Mouse (Mus musculus): ENCODE results near the gene Frem2.

The Frem2 gene

DNA sequence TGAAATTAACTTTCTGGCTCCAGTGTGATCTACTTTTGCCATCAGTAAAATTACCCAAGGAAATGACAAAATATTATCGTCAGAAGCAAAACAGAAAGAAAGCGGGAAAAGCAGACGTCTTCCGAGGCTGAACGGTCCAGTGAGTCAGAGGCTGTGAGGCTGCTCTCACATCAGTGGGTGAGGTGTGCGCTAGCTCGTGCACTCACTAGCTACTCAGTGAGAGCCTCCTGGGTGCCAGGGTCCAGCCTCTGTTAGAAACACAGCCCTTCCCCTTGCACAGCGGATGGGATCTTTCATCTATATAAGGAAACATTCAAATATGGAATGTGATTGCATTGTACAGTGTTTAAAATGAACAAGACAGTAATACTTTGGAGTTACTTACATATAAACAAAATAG, 36.8 kb downstream of the Frem2 start:
- no peak for DNase-seq (ENCODE audit: low spot score)

DNA sequence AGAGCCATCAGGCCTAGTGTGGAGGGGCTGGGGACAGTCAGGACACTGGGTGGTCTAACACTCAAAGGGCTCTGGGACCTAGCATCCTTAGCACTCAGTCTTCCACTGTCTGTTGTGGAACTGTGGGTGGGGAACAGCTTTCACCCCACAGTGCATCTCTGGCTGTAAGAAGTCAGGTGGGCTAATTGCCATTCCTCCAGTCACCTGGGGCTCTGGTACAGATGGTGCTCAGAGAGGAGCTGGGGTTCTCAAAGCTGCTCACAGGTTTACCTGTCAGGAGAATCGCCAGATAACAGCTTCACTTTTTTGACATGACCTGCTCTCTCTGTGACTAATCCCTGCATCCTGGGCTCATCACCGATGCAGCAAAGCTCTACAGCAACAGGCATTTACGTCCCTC, 46.0 kb downstream of the Frem2 start:
- no peak for DNase-seq (ENCODE audit: low spot score)

- DNase-seq (ENCODE audit: low spot score): no peak
Observed at GRCm38 (mm10) chr3:53609851-53610250, 47.3 kb downstream of the Frem2 start.

GRCm38 (mm10) chr3:53600140-53600539, 57.0 kb downstream of the Frem2 start:
- no peak for DNase-seq (ENCODE audit: low spot score)

GRCm38 (mm10) chr3:53599315-53599714, 57.8 kb downstream of the Frem2 start:
- DNase-seq (ENCODE audit: low spot score): no peak

GRCm38 (mm10) chr3:53598153-53598800, 58.9 kb downstream of the Frem2 start:
- no peak for DNase-seq (ENCODE audit: low spot score)

DNA sequence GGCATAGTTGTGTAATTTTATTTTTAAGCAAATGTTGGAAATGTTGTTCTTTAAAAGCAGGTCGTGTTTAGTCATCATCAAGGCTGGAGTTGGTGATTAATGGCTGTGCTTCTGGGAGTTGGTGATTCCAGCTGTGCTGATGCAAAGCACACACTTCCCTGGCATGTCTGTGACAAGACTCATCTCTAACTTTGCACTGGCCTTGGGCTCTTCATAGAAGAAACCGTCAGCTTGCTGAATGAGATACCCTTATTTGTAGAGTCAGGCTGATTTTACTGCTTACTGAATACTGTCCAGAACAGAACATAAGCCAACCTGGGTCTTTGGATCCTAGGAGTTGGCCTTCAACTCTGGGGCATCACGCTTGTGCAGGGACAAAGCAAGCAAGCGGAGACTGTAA, 62.7 kb downstream of the Frem2 start:
- DNase-seq (ENCODE audit: low spot score): no peak

GRCm38 (mm10) chr3:53593718-53594117, 63.4 kb downstream of the Frem2 start:
- DNase-seq (ENCODE audit: low spot score): no peak

GRCm38 (mm10) chr3:53592036-53592435, 65.1 kb downstream of the Frem2 start:
- no peak for DNase-seq (ENCODE audit: low spot score)

DNA sequence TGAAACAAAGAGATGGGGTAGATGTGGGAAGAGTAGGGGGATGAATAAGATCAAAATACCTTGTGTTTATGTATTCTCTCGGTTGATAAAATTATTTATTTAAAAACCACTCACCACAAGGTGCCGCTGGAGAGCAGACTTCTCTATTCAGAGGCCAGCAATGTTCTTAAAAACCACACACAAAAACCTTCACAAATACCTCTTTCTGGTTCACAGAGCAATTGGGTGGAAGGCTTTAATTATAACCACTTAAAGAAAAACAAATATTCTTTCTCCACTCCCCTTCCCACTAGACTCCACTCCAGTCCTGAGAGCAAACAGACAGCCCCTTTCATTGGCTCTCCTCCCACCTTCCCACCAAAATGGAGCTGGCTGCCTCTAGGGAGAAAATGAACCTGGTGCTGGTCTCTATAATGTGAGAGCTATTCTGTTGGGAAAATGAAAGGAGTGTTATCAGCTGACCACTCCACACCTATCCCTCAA, 67.0 kb downstream of the Frem2 start:
- peak; percentile 84 for DNase-seq (ENCODE audit: low spot score)

- DNase-seq (ENCODE audit: low spot score): no peak
Observed at GRCm38 (mm10) chr3:53583248-53583647, 73.9 kb downstream of the Frem2 start.

DNA sequence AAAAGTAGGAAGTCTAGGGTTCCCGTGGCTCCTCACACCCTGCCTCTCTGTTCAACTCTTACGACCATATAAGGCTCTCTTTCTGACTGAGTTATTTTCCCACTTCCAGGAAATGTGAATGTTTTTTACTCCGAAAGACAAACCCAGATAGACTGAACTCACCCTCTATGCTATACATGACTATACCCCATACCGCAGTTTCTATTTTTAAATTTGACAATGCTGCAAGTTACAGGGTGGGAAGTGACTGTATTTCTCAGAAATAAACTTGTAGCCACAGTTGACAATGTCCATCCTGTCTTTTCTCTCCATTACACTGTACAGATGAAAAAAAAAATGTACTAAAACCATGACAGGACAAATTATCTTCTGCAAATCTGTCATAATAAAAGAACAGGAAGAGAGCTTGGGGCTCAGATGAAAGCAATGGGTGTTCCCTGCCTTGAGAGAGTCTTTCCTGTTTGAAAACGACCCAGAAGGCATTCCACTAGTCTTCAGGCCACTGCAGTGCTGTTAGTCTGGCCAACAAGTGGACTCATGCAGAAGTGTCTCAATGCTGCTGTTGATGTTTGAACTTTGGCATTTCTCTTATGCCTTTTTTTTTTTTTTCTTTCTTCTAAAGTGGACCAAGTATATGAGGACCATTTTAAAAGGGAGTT, 76.4 kb downstream of the Frem2 start:
- no peak for DNase-seq (ENCODE audit: low spot score)

DNA sequence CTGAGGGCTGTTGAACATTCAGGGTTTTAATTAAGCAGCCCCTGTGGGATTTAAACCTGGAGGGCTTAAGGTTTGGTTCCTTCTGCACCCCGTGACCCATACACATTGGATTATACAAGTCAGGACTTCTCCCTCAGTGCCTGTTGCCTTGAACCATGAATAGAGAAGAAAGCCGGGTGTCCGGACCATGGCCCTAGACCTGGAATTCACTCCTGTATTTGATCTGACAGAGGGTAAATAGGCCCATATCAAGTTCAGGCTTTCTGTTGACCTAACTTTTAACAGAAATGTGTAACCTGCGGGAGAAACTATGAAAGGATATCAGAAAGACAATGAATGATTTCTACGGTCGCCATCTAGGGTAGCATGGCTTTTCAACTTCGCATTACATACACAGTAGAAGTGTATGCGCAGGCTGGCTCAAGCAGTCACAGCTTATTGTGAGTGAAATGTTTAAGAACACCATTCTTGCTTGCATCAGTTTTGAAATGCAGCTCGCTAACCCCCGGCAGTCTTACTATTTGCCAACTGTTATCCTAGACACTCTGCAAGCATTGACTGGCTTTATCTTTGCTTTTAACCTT, 77.9 kb downstream of the Frem2 start:
- DNase-seq (ENCODE audit: low spot score): no peak

DNA sequence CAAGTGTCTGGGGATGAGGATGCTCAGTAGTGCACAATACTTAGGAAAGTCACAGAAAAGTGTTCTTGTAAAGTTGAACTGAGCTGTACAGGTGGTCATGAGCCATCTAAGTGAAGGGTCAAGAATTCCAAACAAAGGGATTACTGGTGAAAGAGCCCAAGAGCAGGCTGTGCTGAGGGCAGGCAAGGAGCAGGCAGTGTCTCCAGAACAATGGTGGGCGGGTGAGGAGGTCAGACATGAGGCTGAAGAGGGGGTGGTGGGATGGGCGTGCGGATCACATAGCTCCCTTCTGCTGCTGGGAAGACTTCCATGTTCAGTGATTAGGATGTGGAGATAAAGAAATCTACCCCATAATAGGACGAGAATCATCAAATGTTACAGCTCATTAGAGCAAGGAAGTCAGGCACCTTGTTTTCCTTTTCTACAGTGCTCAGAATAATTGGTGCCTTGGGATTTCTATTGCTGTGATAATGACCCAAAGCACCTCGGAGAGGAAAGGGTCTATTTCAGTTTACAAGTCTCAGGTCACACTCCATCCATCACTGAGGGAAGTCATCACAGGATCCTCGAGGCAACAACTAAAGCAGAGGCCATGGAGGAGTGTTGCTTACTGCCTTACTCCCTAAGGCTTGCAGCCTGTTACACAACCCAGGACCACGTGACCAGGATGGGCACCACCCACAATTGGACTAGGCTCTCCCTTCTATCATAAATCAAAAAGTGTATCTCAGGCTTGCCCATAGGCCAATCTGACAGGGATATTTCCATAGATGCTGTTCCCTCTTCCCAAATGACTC, 80.6 kb downstream of the Frem2 start:
- no peak for DNase-seq (ENCODE audit: low spot score)

GRCm38 (mm10) chr3:53574123-53574522, 83.0 kb downstream of the Frem2 start:
- DNase-seq (ENCODE audit: low spot score): peak; percentile 31

DNA sequence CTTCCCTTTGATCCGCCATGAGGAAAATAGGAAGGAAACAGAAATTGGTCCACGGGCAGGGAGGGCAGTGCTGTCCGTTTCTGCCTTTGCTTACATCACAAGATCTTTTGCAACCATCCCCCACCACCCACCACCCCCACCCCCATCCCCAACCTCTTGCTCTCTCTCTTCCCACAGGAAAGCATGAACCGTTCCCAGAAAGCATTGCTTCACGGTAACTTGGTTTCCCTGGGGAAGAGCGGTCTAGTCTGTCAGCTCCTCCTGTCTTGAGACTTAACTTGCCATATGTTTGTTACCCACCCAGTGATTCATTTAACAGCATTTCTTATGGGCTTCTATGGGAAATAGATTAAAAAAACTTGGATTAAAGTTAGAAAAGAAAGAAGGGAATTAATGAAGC, 85.5 kb downstream of the Frem2 start:
- no peak for DNase-seq (ENCODE audit: low spot score)

DNA sequence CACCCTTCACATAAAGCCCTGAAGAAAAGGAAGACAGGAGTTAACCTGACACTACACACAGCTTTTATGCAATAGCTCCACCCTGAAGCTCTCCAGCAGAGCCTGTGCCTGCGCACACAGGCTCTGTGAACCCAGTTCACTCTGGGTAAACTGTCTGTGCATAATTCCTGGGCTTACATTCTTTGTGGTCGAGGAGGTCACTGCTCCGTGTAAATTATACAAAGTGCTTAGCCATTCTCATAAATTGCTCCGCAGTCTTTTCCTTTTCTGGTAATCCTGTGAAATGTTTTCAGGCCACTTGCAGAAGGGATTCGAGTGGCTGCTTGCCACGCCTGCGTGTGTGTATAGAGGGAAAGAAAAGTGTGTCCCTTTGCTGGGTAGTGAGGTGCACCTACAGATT, 92.6 kb downstream of the Frem2 start:
- DNase-seq (ENCODE audit: low spot score): no peak

- DNase-seq (ENCODE audit: low spot score): no peak
Observed at GRCm38 (mm10) chr3:53563746-53564145, 93.4 kb downstream of the Frem2 start.

DNA sequence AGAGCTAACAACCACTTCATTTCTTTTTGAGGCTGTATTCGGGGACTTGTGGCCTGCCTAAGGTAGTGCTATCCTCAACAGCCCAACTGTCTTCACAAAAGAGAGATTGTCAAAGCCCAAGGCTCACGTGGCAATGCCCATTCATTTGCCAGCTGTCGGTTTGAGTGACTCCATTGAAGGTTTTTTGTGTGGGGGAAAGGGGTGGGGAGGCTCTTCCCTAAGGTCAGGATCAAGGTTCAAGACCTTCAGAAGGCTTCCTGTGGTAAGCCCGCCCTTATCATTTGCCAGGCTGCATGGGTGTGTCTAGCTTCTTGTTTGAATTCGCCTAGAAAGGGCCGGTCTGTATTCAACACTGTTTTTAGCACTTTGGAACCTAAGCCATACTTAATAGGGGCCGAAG, 95.3 kb downstream of the Frem2 start:
- DNase-seq (ENCODE audit: low spot score): no peak

GRCm38 (mm10) chr3:53559056-53559455, 98.1 kb downstream of the Frem2 start:
- no peak for DNase-seq (ENCODE audit: low spot score)

DNA sequence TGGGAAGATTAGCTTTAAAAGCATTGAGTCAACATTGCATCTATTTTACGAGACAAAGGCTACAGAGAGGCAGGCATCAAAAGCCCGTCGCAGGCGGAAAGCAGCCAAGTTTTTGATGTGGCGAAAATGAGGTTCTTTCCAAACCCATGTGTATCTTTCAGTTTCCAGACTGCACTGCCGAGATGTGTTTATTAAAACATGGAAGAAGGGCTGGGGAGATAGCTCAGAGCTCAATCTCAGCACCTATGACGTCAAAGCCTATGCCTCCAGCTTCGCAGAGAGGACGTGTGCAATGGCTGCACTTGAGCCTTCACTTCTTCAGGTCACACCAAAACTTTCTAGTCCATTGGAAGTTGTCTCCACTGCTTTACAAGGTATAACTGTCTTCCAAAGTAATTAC, 98.9 kb downstream of the Frem2 start:
- DNase-seq (ENCODE audit: low spot score): no peak

DNA sequence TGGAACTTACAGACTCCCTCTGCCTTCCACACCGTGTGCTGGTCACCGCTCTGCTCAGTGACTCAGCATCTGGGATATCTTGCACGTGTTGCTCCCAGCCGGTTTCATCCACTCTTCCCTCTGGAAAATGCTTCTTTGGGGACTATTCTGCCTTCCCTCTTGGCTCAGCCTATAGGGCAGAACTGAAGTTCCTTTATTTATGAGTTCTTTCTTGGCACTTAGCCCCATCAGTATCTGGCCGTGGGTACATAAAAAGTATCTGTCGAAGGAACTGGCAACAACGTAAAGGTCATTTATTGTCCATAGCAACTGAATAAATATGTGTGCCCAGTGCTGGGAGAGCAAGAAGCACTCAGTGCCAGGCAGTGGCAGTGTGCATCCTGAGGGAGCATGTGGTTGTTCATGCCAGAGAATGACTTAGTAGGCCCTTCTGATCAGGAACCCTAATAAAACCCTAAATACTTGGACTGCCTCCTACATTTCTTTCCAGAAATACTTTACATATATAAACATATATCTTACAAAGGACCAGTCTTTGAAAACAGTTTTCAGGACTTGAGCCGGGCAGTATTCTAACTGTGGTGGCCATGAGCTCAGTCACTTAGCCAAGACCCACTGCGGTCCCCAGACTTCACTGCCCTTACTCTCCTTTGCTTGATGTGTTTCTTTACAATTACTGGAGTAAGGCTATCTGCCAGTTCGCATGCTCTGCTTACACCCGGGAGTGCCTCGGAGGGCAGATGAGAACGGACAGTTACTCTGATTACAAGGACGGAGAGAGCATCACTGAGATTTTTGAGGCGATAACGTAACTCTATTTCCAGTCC, 99.6 kb downstream of the Frem2 start:
- no peak for DNase-seq (ENCODE audit: low spot score)

All from retina, embryonic 14.5 days (tissue).